Mouse (Mus musculus) kidney, embryonic 15.5 days (tissue): ENCODE results near the gene Rgs16. TPM values are rescaled to one million over a fixed set of nuclear protein-coding genes. Genes with fewer than 3 reads are reported as not detected.

Experiments used
- ATAC-seq: fragments of 200-750 bp; cut with Nextera tagmentation; replicated peaks from 2 replicates; pipeline ENCODE4 v1.8.0; 2017; ENCODE audit warnings: moderate TSS enrichment; ENCODE audit not compliant: low FRiP score
- H3K27ac ChIP-seq: fragments of 300-500 bp; sonication (generic); 2 replicates; pipeline ENCODE4 v1.5.1; 2015; ENCODE audit warnings: mild to moderate bottlenecking, inconsistent platforms
- H3K27me3 ChIP-seq: fragments of 300-500 bp; sonication (generic); 2 replicates; pipeline ENCODE4 v1.6.1; 2015; ENCODE audit warnings: inconsistent platforms
- H3K36me3 ChIP-seq: fragments of 300-500 bp; sonication (generic); 2 replicates; pipeline ENCODE4 v1.6.1; 2015; ENCODE audit warnings: inconsistent platforms
- H3K4me1 ChIP-seq: fragments of 300-500 bp; sonication (generic); 2 replicates; pipeline ENCODE4 v1.6.1; 2015; ENCODE audit warnings: inconsistent platforms
- H3K4me2 ChIP-seq: fragments of 300-500 bp; sonication (generic); 2 replicates; pipeline ENCODE4 v1.6.1; 2015; ENCODE audit warnings: moderate library complexity, mild to moderate bottlenecking, inconsistent platforms
- H3K4me3 ChIP-seq: fragments of 300-500 bp; sonication (generic); replicated peaks from 2 replicates; pipeline ENCODE4 v1.5.1; 2015; ENCODE audit warnings: mild to moderate bottlenecking, inconsistent platforms
- H3K9ac ChIP-seq: fragments of 300-500 bp; sonication (generic); 2 replicates; pipeline ENCODE4 v1.6.1; 2015; ENCODE audit warnings: mild to moderate bottlenecking, inconsistent platforms
- H3K9me3 ChIP-seq: fragments of 300-500 bp; sonication (generic); replicated peaks from 2 replicates; pipeline ENCODE4 v1.6.1; 2016; ENCODE audit warnings: inconsistent platforms
- WGBS: fragments of 180-500 bp; shearing (Covaris S2); methylation state at CpG from one replicate; pipeline ENCODE4 v1.1.7; 2015; ENCODE audit warnings: mixed read lengths; 5-methylcytosine and 5-hydroxymethylcytosine counted together
- polyA plus RNA-seq: library from polyadenylated mRNA; unstranded; fragments of >200 nt; fragmentation: Nextera tagmentation; extraction: Ambion mirVana; gene quantifications from 2 replicates; pipeline ENCODE4 v1.2.1, GENCODE M21; 2015

Rgs16 gene
- polyA plus RNA-seq, 1 experiment from 2014 or later = 4.9 TPM

DNA sequence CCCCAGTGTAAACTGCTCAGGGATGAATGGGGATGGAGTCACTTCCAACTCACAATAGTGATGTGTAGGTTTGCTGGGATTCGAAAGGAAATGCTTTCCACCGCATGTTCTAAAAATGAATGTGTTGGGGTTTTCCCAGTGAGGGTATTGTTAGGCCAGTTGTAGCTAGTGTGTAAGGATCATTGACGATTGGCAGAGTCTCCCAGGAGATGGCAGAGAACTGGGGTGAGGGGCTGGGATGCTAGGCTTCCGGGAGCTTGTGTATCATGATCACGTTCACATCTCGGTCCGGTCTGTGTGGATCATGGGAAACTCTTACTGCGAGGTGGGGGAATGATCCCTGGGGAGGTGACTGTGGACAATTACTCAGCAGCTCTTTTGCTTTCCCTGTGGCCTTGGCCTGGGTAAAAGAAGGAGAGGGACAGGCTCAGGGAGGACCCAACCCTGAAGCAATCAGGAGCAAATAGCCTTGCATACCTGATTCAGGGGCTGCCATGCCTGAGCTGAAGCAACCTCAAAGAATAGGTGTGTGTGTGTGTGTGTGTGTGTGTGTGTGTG lies 37.2 kb upstream of the Rgs16 start:
- 72% methylated on average over 8 of the region's 8 CpGs for WGBS
- Histone ChIP-seq H3K36me3 (no peaks in the 10 kb centered on the region), H3K9ac (no peak overlapping the region), H3K4me1 (peaks cover 38% of the 10 kb centered on the region), H3K4me2 (no peak overlapping the region), H3K27me3 (peaks cover 6% of the 10 kb centered on the region; the same call in 1 of the 2 replicates), H3K4me3 (no peak overlapping the region), H3K9me3 (no peaks in the 10 kb centered on the region), H3K27ac (no peak overlapping the region)
- no peak for ATAC-seq

DNA sequence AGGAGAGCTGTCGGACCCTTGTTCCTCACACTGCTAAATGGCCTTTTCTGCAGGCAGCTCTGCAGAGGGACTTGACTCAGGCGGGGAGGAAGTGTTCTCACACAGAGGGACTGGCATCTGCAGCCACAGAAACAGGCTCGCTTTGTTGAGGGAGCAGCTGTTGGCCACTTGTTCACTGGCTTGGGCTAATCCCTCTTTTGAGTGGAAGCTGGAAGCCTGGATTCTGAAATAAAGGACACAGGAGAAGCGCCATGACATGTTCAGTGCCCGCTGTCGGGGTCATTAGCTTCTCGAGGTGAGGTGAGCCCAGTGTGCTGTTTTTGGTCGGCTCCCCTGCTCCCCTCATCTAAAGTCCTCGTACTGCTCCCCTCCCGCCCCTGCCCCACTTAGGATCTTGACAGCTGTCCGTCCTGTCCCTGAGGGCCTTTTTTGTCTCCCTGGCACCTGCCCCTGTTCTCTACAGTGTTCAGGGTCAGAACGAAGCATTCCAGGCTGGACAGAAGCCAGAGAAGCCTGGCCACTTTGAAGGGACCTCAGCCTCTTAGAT lies 36.6 kb upstream of the Rgs16 start:
- Histone ChIP-seq H3K36me3 (no peaks in the 10 kb centered on the region), H3K27me3 (peaks cover 6% of the 10 kb centered on the region; the same call in 1 of the 2 replicates), H3K9me3 (no peaks in the 10 kb centered on the region), H3K27ac (no peak overlapping the region), H3K4me1 (peaks cover 32% of the 10 kb centered on the region), H3K4me3 (no peak overlapping the region), H3K4me2 (no peak overlapping the region), H3K9ac (no peak overlapping the region)
- no peak for ATAC-seq
- 23% methylated on average over 12 of the region's 12 CpGs for WGBS

DNA sequence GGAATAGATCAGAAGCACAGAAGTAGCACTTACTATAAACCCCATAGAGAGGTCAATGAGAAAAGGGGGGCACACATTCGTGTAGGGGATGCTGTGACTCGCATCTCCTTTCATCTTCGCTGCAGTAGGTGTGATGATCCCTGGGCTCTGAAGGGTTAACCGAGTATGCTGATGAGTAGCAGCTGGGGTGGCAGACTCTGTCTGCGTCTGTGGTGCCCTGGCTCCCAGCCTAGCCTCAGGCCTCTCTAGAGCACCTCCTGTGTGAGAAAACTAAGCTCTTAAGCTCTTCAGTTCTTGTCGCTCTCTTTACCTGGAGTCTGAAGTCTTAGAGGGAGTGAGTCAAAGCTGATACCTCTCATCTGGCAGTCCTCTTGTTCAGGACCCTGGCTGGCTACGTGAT lies 36.0 kb upstream of the Rgs16 start:
- H3K9me3 ChIP-seq = no peaks in the 10 kb centered on the region
- H3K4me3 ChIP-seq = no peak overlapping the region
- H3K4me2 ChIP-seq = no peak overlapping the region
- no peak overlapping the region for H3K27ac ChIP-seq
- peaks cover 6% of the 10 kb centered on the region; the same call in 1 of the 2 replicates for H3K27me3 ChIP-seq
- WGBS = 24% methylated on average over 7 of the region's 7 CpGs
- H3K36me3 ChIP-seq = no peaks in the 10 kb centered on the region
- peaks cover 29% of the 10 kb centered on the region for H3K4me1 ChIP-seq
- H3K9ac ChIP-seq = no peak overlapping the region
- ATAC-seq = no peak

DNA sequence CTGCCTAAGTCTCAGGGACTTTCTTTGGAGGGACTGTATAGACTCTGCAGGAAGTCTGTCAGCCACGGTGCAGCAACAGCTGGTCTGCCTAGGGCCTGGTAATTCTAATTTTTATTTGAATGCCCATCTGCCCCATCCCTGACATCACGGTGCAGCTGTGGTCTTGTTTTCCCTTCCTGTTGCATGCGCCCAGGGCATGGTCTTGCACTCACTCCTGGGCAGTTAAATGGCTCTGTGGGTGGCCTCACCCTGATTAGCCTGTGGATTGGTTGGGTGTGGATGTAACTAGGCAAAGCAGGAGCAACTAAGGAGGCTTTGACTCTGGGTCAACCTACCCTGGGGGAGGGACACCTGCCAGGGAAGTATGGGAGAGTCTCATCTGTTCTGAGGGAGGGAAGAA lies 35.2 kb upstream of the Rgs16 start:
- H3K36me3 ChIP-seq = no peaks in the 10 kb centered on the region
- H3K27ac ChIP-seq = no peak overlapping the region
- ATAC-seq = no peak
- peaks cover 29% of the 10 kb centered on the region for H3K4me1 ChIP-seq
- H3K27me3 ChIP-seq = peaks cover 6% of the 10 kb centered on the region; the same call in 1 of the 2 replicates
- H3K9me3 ChIP-seq = no peaks in the 10 kb centered on the region
- H3K9ac ChIP-seq = no peak overlapping the region
- H3K4me2 ChIP-seq = no peak overlapping the region
- H3K4me3 ChIP-seq = no peak overlapping the region
- WGBS = 35% methylated on average over 3 of the region's 3 CpGs

DNA sequence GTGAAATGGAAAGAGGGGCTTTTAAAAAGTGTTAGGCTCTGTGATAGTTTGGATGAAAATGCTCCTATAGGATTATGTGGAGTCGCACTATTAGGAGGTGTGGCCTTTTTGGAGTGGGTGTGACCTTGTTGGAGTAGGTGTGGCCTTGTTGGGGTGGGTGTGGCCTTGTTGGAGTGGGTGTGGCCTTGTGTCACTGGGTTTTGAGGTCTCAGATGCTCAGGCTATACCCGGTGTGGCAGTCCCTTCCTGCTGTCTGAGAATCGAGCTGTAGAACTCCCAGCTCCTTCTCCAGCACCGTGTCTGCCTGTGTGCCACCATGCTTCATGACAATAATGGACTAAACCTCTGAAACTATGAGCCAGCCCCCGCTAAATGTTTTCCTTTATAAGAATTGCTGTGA lies 31.5 kb upstream of the Rgs16 start:
- ATAC-seq = no peak
- Histone ChIP-seq H3K36me3 (no peaks in the 10 kb centered on the region), H3K27ac (no peak overlapping the region), H3K4me1 (peaks cover 22% of the 10 kb centered on the region), H3K4me3 (no peak overlapping the region), H3K27me3 (peaks cover 6% of the 10 kb centered on the region; the same call in 1 of the 2 replicates), H3K9me3 (no peaks in the 10 kb centered on the region), H3K4me2 (no peak overlapping the region), H3K9ac (no peak overlapping the region)
- 78% methylated on average over 5 of the region's 5 CpGs for WGBS

DNA sequence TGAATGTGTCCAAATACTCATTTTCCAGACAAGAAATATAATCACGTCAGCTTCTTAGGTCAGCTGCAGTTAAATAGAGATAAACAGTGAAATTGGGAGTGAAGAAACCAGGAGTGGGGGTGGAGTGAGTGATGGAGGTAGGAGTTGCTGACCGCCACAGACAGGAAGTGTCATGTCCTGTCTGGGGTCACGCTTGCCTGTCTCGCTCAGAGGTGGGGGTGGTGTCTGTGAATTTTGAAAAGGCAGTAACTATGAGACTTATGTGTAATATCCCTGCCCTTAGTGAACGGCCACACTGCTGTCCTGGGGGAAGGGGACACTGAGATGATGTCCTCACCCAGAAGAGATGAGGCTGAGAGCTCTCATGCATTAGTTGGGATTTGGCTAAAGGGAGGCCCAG lies 30.7 kb upstream of the Rgs16 start:
- WGBS = 12% methylated on average over 5 of the region's 5 CpGs
- Histone ChIP-seq H3K4me2 (no peak overlapping the region), H3K9ac (no peak overlapping the region), H3K4me1 (peaks cover 14% of the 10 kb centered on the region), H3K27ac (no peak overlapping the region), H3K4me3 (no peak overlapping the region), H3K36me3 (no peaks in the 10 kb centered on the region), H3K27me3 (no peaks in the 10 kb centered on the region), H3K9me3 (no peaks in the 10 kb centered on the region)
- ATAC-seq = 0 out of 2 replicates have a peak, but pooled peaks have one; percentile 18

DNA sequence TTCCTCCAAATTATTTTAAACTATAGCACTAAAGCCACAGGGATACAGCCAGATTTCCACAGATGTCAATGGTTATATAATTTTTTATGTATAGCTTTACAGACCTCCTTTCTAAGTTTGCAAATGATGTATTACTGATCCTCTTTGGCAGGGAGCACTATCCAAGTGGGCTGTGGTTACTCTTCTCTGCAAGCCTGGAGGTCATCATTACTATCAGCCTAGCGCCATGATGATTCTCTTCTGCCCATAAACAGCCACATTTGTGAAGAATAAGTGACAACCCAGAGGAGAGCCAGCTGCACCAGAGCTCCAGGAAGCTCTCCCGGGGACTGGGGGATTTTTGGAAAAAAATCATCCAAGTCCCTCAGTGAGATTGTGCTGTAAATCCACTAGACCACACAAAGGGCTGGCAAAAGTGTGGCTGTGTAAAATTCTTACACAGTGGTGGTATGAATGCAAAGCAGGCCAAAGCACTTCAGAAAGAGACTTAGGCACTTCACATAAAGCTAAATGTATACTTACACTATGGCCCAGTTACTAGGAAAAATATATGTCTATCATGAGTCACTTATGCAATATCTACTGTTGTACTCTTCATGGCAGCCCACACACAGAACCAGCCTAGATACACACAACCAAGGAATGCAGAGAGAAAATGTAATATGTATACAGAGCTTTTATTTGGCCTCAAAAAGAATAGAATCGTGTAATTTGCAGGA lies 28.4 kb upstream of the Rgs16 start:
- H3K9ac ChIP-seq = no peak overlapping the region
- H3K4me2 ChIP-seq = no peak overlapping the region
- no peak overlapping the region for H3K27ac ChIP-seq
- peaks cover 9% of the 10 kb centered on the region for H3K4me1 ChIP-seq
- H3K36me3 ChIP-seq = no peaks in the 10 kb centered on the region
- H3K27me3 ChIP-seq = no peaks in the 10 kb centered on the region
- H3K4me3 ChIP-seq = no peak overlapping the region
- no peak for ATAC-seq
- 69% methylated on average over 3 of the region's 3 CpGs for WGBS
- no peaks in the 10 kb centered on the region for H3K9me3 ChIP-seq

DNA sequence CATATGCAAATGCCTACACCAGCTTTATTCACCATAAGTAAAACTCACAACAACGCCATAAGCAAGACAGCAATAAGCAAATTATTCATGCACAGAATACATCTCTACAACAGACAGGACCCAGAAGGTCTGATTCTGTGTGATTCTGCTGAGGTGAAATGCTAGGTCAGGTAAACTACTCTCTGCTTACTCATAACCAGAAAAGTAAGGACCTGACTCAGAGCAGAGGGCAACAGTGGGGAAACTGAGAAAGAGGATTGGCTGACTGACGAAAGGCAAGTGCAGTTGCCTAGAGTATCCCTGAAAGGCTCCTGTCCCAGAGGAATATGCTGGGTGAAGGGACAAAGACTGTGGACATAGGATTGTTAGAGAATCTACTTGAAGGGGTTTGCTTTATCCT lies 27.5 kb upstream of the Rgs16 start:
- ATAC-seq = no peak

DNA sequence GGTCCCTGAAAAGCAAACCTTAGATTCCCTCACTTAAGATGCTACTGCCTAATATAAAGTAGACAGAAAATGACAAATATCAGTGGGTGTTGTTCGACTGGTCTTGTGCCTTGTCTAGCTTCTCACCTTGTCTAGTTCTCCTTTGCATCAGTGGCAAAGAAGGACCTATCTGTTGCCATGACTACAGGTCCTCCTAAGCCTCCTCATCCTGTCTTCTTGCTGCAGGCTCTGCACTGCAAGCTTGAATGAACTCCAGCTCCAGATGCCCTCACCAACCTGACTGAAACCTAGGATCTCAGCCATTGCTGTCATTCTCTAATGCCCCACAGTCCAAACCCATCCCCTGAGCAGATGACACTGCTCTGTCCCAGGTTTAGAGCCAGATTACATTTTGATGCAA lies 22.2 kb upstream of the Rgs16 start:
- Histone ChIP-seq H3K9me3 (no peaks in the 10 kb centered on the region), H3K27ac (no peak overlapping the region), H3K36me3 (no peaks in the 10 kb centered on the region), H3K4me2 (no peak overlapping the region), H3K4me1 (no peaks in the 10 kb centered on the region), H3K4me3 (no peak overlapping the region), H3K9ac (no peak overlapping the region), H3K27me3 (no peaks in the 10 kb centered on the region)
- 86% methylated on average over 1 of the region's 1 CpGs for WGBS
- no peak for ATAC-seq

More for the DNA sequence above, 27.5 kb upstream of the Rgs16 start:
- no peaks in the 10 kb centered on the region for H3K27me3 ChIP-seq
- peaks cover 9% of the 10 kb centered on the region for H3K4me1 ChIP-seq
- H3K9ac ChIP-seq = no peak overlapping the region
- 95% methylated on average over 2 of the region's 2 CpGs for WGBS
- H3K36me3 ChIP-seq = no peaks in the 10 kb centered on the region
- H3K27ac ChIP-seq = no peak overlapping the region
- no peaks in the 10 kb centered on the region for H3K9me3 ChIP-seq
- no peak overlapping the region for H3K4me2 ChIP-seq
- no peak overlapping the region for H3K4me3 ChIP-seq

DNA sequence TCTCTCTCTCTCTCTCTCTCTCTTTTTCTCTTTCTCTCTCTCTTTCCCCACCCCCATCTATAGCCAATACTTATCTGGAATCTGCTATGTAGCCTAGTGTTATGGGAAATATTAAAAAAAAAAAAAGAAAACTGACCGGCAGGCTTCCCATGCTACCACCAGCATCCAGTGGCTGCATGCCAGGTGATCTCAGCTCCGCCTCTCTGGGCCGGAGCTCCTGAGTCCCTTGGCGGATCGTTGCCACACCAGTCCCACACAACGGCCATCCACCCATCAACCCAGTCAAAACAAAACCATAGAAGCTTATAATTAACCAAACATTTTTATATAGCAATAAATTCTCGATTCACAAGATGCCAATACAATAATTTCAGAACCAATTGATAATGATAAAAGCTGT lies 19.2 kb upstream of the Rgs16 start:
- no peaks in the 10 kb centered on the region for H3K27me3 ChIP-seq
- 78% methylated on average over 7 of the region's 7 CpGs for WGBS
- H3K4me1 ChIP-seq = 0 out of 2 replicates have a peak, but pooled peaks cover 3% of the 10 kb centered on the region
- no peak overlapping the region for H3K4me2 ChIP-seq
- no peaks in the 10 kb centered on the region for H3K36me3 ChIP-seq
- no peaks in the 10 kb centered on the region for H3K9me3 ChIP-seq
- ATAC-seq = no peak
- no peak overlapping the region for H3K27ac ChIP-seq
- H3K4me3 ChIP-seq = no peak overlapping the region
- no peak overlapping the region for H3K9ac ChIP-seq

DNA sequence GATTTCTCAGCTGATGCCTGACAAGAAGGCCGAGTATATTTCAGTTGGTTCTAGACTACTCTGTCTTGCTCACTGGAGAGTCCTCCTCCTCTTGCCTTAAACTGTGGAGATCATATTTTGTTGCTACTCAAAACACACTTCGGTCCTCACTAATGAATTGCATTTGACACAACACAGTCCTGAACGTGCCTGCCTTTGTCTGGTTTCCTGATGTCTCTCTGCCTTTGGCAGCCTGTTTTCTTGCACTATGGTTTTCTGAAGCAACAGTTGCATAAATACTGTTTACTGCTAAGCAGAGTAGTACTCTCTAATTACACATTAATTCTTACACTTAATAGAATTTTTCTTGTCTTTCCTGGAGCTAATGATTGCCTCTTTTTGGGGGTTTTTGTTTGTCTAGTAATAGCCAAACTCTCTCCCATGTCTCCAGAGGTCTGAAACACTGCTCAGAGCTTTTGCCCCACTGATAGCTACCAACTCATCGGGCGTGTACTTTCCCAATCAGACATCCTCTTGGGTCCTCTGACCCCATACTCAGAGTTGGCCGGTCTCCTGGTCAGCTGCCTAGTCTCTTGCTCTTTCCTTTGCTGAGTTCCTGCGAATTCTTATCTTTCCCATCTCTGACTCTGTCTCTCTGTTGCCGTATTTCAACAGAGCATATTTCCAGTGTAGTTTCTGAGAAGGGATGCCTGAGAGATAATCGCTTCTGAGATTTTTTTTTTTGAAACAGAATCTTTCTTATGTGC lies 18.4 kb upstream of the Rgs16 start:
- Histone ChIP-seq H3K36me3 (no peaks in the 10 kb centered on the region), H3K27ac (no peak overlapping the region), H3K4me1 (0 out of 2 replicates have a peak, but pooled peaks cover 3% of the 10 kb centered on the region), H3K9ac (no peak overlapping the region), H3K4me3 (no peak overlapping the region), H3K9me3 (no peaks in the 10 kb centered on the region), H3K27me3 (no peaks in the 10 kb centered on the region), H3K4me2 (no peak overlapping the region)
- WGBS = 71% methylated on average over 9 of the region's 9 CpGs
- ATAC-seq = no peak

DNA sequence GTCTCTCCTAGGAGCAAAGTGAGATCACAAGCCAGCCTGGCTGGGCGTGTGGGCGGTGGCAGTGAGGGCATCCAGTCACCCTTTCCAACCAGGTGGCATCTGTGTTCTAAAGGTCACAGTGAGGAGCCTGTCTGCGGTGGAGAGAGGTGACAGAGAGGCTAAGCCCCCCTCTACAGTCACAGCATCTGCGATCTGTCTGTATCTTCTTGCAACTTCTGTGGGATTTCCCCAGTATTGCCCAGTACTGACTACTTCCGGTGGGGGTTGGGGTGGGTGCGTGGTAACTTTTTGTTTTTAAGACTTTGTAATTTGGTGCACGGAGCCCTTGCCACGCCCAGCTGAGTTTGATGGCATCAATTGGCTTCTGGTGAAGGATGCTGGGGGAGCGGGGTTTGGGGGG lies 16.7 kb upstream of the Rgs16 start:
- H3K4me1 ChIP-seq = 0 out of 2 replicates have a peak, but pooled peaks cover 3% of the 10 kb centered on the region
- H3K4me3 ChIP-seq = no peak overlapping the region
- no peak for ATAC-seq

More for the DNA sequence above, 16.7 kb upstream of the Rgs16 start:
- Histone ChIP-seq H3K4me2 (no peak overlapping the region), H3K27me3 (no peaks in the 10 kb centered on the region), H3K27ac (no peak overlapping the region), H3K9ac (no peak overlapping the region), H3K36me3 (no peaks in the 10 kb centered on the region), H3K9me3 (no peaks in the 10 kb centered on the region)
- WGBS = 64% methylated on average over 9 of the region's 9 CpGs
